Mouse (Mus musculus): ENCODE measurements around the gene Tmem45b.

GRCm38 (mm10) chr9:31432336-31432975 is 31.8 kb downstream of the Tmem45b start:
- no peak for TF ChIP-seq CTCF (IDR thresholded peaks at IDR 0.05; ENCODE audit: low read depth)
- TF ChIP-seq EP300 (IDR thresholded peaks at IDR 0.05; ENCODE audit: low read depth) = no peak

All from heart, postnatal 0 days (tissue).